Mouse (Mus musculus) large intestine, adult 2 months (tissue): ENCODE measurements around the gene Rpl7l1. TPM values are rescaled to one million over a fixed set of nuclear protein-coding genes. Genes with fewer than 3 reads are reported as not detected.
"Not testable (repeated sequence)": the region's sequence is repeated elsewhere in the genome, so short reads cannot be mapped to it uniquely, and the experiment has no call there.

Experiments used
- DNase-seq: peaks from one replicate; pipeline ENCODE4 v3.0.0-alpha.2; 2012; ENCODE audit warnings: low read depth, low spot score
- WGBS: fragments of 180-500 bp; shearing (Covaris S2); methylation state at CpG from one replicate; pipeline ENCODE4 v1.1.7; 2018; 5-methylcytosine and 5-hydroxymethylcytosine counted together
- polyA plus RNA-seq: library from polyadenylated mRNA; depleted of rRNA; stranded (reverse); fragments of >200 nt; gene quantifications from 2 replicates; pipeline ENCODE4 v1.2.3, GENCODE M21; 2012; rRNA removed

Rpl7l1 gene
- 27.2 and 28.5 TPM in 2 replicates for polyA plus RNA-seq

- peak; percentile 80 for DNase-seq
- under 1% methylated on average over 44 of the region's 44 CpGs for WGBS
Measured at GRCm38 (mm10) chr17:46782341-46783221, at the start of gene Rpl7l1. Gene Rpl7l1, minus strand, starts transcription at chr17:46782672.

GRCm38 (mm10) chr17:46829856-46830535, 47.5 kb upstream of the Rpl7l1 start:
- 85% methylated on average over 11 of the region's 11 CpGs for WGBS
- DNase-seq = no peak

GRCm38 (mm10) chr17:46828935-46829334, 46.5 kb upstream of the Rpl7l1 start:
- no peak for DNase-seq
- 90% methylated on average over 3 of the region's 3 CpGs for WGBS

- 94% methylated on average over 8 of the region's 8 CpGs for WGBS
- no peak for DNase-seq
Measured at GRCm38 (mm10) chr17:46823091-46823490, 40.6 kb upstream of the Rpl7l1 start.

GRCm38 (mm10) chr17:46820628-46821027, 38.2 kb upstream of the Rpl7l1 start:
- DNase-seq = no peak
- 80% methylated on average over 7 of the region's 7 CpGs for WGBS

GRCm38 (mm10) chr17:46817734-46818158, 35.3 kb upstream of the Rpl7l1 start:
- DNase-seq = no peak
- WGBS = 91% methylated on average over 12 of the region's 12 CpGs

- 87% methylated on average over 13 of the region's 13 CpGs for WGBS
Measured at GRCm38 (mm10) chr17:46816306-46816705, 33.8 kb upstream of the Rpl7l1 start.

GRCm38 (mm10) chr17:46814497-46814896, 32.0 kb upstream of the Rpl7l1 start:
- DNase-seq = no peak
- 95% methylated on average over 6 of the region's 6 CpGs for WGBS

More at GRCm38 (mm10) chr17:46816306-46816705, 33.8 kb upstream of the Rpl7l1 start:
- DNase-seq = no peak

GRCm38 (mm10) chr17:46813637-46814036, 31.2 kb upstream of the Rpl7l1 start:
- WGBS = 84% methylated on average over 8 of the region's 8 CpGs
- no peak for DNase-seq

GRCm38 (mm10) chr17:46812442-46812841, 30.0 kb upstream of the Rpl7l1 start:
- DNase-seq = no peak
- 92% methylated on average over 1 of the region's 1 CpGs for WGBS

- no peak for DNase-seq
- 93% methylated on average over 3 of the region's 3 CpGs for WGBS
Measured at GRCm38 (mm10) chr17:46810672-46811071, 28.2 kb upstream of the Rpl7l1 start.

- no peak for DNase-seq
- 81% methylated on average over 6 of the region's 6 CpGs for WGBS
Measured at GRCm38 (mm10) chr17:46809131-46809830, 26.8 kb upstream of the Rpl7l1 start.

GRCm38 (mm10) chr17:46808376-46808775, 25.9 kb upstream of the Rpl7l1 start:
- 91% methylated on average over 10 of the region's 10 CpGs for WGBS
- DNase-seq = no peak

GRCm38 (mm10) chr17:46801761-46802160, 19.3 kb upstream of the Rpl7l1 start:
- 85% methylated on average over 6 of the region's 6 CpGs for WGBS
- no peak for DNase-seq

- no peak for DNase-seq
- WGBS = 69% methylated on average over 10 of the region's 10 CpGs
Measured at GRCm38 (mm10) chr17:46799680-46800079, 17.2 kb upstream of the Rpl7l1 start.

- DNase-seq = no peak
- 82% methylated on average over 8 of the region's 8 CpGs for WGBS
Measured at GRCm38 (mm10) chr17:46797386-46797785, 14.9 kb upstream of the Rpl7l1 start.

GRCm38 (mm10) chr17:46796743-46797142, 14.3 kb upstream of the Rpl7l1 start:
- WGBS = 89% methylated on average over 4 of the region's 4 CpGs
- no peak for DNase-seq

GRCm38 (mm10) chr17:46792963-46793362, 10.5 kb upstream of the Rpl7l1 start:
- 81% methylated on average over 2 of the region's 2 CpGs for WGBS

GRCm38 (mm10) chr17:46787974-46788373, 5.5 kb upstream of the Rpl7l1 start:
- 77% methylated on average over 2 of the region's 2 CpGs for WGBS
- DNase-seq = not testable (repeated sequence)

More at GRCm38 (mm10) chr17:46792963-46793362, 10.5 kb upstream of the Rpl7l1 start:
- no peak for DNase-seq

GRCm38 (mm10) chr17:46786952-46787351, 4.5 kb upstream of the Rpl7l1 start:
- 91% methylated on average over 5 of the region's 5 CpGs for WGBS
- DNase-seq = no peak
